Comparison of ENCODE assay signal across 28 mouse cellular contexts in the genomic region with DNA sequence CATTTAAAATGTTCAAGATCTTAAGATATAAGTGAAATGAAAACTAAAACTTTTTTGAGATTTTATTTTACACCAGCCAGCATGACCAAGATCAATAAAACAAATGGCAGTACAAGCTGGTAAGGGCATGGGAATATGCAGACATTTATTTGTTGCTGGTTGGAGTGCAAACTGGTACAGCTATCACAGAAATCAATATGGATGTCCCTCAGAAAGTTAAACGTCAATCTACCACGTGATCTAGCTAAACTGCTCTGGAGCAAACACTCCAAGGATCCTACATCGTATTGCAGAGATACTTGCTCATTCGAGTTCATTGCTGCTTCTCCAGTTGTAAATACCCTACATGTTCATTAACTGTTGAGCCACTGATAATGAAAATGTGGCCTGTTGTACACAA.
"Had no signal": no experiment of that assay in that cellular context is flagged by ENCODE, and none has a peak within 500 bp of the region (broad histone marks: within the 10 kb centered on the region; RNA-seq: fewer than 3 reads in every experiment).

No protein-coding gene starts in this region.

- H3K9me3 ChIP-seq: embryonic facial prominence, embryonic 10.5 days; embryonic facial prominence, embryonic 12.5 days; embryonic facial prominence, embryonic 13.5 days; embryonic facial prominence, embryonic 15.5 days; forebrain, embryonic 10.5 days; forebrain, embryonic 12.5 days; forebrain, embryonic 13.5 days; forebrain, embryonic 15.5 days had no signal

- H3K9ac ChIP-seq: embryonic facial prominence, embryonic 12.5 days; embryonic facial prominence, embryonic 13.5 days; embryonic facial prominence, embryonic 15.5 days; forebrain, embryonic 12.5 days; forebrain, embryonic 13.5 days; forebrain, embryonic 15.5 days; forebrain, postnatal 0 days had no signal

- H3K27ac ChIP-seq: embryonic facial prominence, embryonic 10.5 days; embryonic facial prominence, embryonic 12.5 days; embryonic facial prominence, embryonic 13.5 days; embryonic facial prominence, embryonic 15.5 days; forebrain, embryonic 10.5 days; forebrain, embryonic 12.5 days; forebrain, embryonic 13.5 days; forebrain, embryonic 15.5 days; gastrocnemius, adult 2 months had no signal

- H3K27me3 ChIP-seq: embryonic facial prominence, embryonic 12.5 days; embryonic facial prominence, embryonic 13.5 days; embryonic facial prominence, embryonic 15.5 days; forebrain, embryonic 12.5 days; forebrain, embryonic 13.5 days; forebrain, embryonic 15.5 days had no signal

- DNase-seq: cerebellum, adult 18-20 months; cerebellum, adult 2 months; cerebellum, adult 8-10 months; cerebellum, adult 9-10 months; cerebellum, adult 9-11 months; cerebellum, postnatal 10 days; cerebellum, postnatal 14 days; cerebellum, postnatal 25 days; cerebellum, postnatal 36 days; embryo, embryonic 11 days; forebrain, postnatal 0 days; gastrocnemius, adult 2 months; gastrocnemius, postnatal 10 days; gastrocnemius, postnatal 14 days; gastrocnemius, postnatal 25 days; gastrocnemius, postnatal 36 days; heart, adult 11 months had no signal

- H3K36me3 ChIP-seq: embryonic facial prominence, embryonic 10.5 days; embryonic facial prominence, embryonic 12.5 days; embryonic facial prominence, embryonic 13.5 days; embryonic facial prominence, embryonic 15.5 days; forebrain, embryonic 10.5 days; forebrain, embryonic 12.5 days; forebrain, embryonic 15.5 days had no signal

- H3K4me1 ChIP-seq: embryonic facial prominence, embryonic 10.5 days; embryonic facial prominence, embryonic 12.5 days; embryonic facial prominence, embryonic 13.5 days; embryonic facial prominence, embryonic 15.5 days; forebrain, embryonic 10.5 days; forebrain, embryonic 12.5 days; forebrain, embryonic 13.5 days; forebrain, embryonic 15.5 days had no signal

- ATAC-seq: forebrain, embryonic 13.5 days; forebrain, embryonic 14.5 days; forebrain, embryonic 15.5 days; forebrain, embryonic 16.5 days; forebrain, postnatal 0 days had no signal

- H3K4me3 ChIP-seq: embryonic facial prominence, embryonic 10.5 days; embryonic facial prominence, embryonic 12.5 days; embryonic facial prominence, embryonic 13.5 days; embryonic facial prominence, embryonic 15.5 days; erythroblast, embryonic 14.5 days; forebrain, embryonic 10.5 days; forebrain, embryonic 12.5 days; forebrain, embryonic 13.5 days; forebrain, embryonic 15.5 days; gastrocnemius, adult 2 months had no signal

- H3K4me2 ChIP-seq: embryonic facial prominence, embryonic 12.5 days; embryonic facial prominence, embryonic 13.5 days; embryonic facial prominence, embryonic 15.5 days; forebrain, embryonic 12.5 days; forebrain, embryonic 13.5 days; forebrain, embryonic 15.5 days had no signal
